Mouse (Mus musculus): Measurements from ENCODE around the gene Selenow. TPM values are rescaled to one million over a fixed set of nuclear protein-coding genes. Genes with fewer than 3 reads are reported as not detected.
"Not testable (repeated sequence)": the region's sequence is repeated elsewhere in the genome, so short reads cannot be mapped to it uniquely, and the experiment has no call there.

Selenow gene
- total RNA-seq, 2 experiments from 2014 or later = 186 to 204 TPM

DNA sequence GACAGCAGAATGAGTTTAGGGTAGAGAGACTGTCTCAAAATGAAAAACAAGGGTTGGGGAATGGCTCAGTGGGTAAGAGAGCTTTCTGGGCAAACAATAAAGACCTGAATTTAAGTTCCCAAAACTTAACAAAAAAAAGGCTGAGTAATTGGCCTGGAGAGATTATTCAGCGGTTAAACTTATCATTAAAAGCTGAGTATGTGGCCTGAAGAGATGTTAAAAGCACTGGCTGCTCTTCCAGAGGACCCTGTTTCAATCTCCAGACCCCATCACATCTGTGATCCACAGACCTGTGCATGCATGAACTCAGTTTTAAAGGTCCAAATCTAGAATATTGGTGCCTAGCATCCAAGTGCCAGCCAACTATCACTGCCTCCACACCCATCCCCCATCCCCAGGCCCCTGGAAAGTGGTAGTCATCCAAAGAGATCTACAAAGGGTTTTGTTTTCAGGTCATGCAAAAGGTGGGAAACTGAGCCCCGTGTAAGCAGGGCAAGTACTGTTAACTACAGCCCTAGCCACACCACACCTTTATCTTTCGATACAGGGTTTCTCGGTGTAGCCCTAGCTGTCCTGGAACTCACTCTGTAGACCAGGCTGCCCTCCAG is 25.6 kb upstream of the Selenow start:
- no peak for DNase-seq (ENCODE audit: low spot score in 2 of 2)

DNA sequence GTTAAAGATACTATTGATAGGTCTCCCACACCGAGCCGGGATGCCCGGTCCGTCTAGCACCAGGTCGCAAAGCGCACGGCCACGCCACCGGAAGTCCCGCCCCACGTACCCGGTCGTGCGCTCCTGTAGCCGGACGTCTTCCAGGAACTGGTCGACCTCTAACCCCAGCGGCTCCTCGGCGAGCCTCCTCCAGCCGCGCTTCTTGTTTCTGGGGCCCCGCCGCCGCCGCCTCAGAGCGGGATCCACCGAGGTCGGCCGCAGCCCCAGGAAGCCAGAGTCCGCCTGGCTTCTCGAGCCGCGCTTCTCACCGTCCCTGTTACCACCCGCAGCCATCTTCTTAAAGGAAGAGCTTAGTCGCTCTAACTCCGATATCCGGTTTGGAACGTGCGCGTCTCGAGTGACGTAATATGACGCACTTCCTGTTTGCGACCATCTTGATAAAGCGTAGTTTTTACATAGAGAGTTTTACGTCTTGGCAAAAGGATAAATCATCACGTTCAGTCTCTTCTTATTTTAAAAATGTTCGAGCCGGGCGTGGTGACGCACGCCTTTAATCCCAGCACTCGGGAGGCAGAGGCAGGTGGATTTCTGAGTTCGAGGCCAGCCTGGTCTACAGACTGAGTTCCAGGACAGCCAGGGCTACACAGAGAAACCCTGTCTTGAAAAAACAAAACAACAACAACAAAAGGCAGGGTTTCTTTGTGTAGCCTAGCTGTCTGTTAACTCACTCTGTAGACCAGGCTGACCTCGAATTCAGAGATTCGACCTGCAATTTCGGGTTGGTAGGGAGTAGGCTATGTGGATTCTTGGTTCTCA is 23.7 kb upstream of the Selenow start, which contains the start of gene Nop53:
TSS of gene Nop53 (minus strand) at position 354 of the 816 bp plus-strand sequence.
- peak; percentile 58 to 82 for DNase-seq (ENCODE audit: low spot score in 2 of 2)

DNA sequence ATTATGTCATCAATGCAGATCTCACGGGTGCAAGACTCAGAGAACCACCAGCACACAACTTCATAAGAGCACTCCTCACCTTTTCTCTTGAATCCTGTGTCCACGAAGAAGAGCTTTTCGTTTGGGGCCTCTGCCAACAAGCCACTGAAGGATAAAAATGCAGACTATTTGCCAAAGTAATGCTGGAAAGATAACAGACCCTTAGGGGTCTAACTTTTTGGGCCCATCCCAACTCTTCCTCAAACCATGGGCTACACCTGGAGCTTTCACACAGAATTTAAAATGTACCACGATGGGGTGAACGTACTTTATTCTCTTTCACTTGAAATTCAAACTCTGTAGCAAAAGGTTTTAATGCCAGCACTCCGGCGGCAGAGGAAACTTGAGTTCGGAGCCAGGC is 23.0 kb upstream of the Selenow start:
- no peak for DNase-seq (ENCODE audit: low spot score in 2 of 2)

DNA sequence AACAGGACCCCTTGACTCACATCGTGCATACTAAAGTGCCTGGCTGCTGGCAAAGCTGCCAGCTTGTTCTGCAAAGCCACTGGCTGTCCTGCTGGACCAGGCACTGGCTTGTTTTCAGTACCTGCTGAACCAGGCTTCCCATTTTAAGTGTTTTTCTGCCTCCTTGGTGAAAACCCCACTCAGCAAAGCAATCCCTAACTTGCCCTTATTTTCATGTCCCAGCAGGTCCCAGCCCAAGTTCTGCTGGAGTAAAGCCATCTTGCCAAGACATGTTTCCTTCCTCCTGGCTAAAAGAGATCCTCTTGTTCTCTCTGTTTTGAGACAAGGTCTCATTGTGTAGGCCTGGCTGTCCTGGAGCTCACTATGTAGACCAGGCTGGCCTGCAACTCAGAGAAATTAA is 22.1 kb upstream of the Selenow start:
- no peak for DNase-seq (ENCODE audit: low spot score in 2 of 2)

DNA sequence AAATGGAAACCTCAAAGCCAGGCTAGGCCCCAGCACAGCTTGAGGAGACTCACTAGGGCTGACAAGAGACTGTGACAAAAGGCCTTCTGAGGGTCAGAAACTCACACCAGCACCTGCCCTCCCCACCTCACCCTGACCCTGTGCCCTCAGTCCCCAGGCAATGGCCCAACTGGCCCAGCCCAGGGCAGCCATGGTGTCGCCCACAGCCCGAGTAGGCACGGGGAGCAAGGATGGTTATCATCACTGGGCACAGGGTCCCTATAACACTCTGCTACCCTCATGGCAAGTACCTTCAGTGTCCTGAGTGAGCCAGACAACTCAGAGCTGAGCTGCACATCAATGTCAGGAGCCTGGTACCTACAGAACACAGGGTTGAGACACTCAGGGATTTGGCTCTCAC is 16.4 kb upstream of the Selenow start:
- no peak for DNase-seq (ENCODE audit: low spot score in 2 of 2)

DNA sequence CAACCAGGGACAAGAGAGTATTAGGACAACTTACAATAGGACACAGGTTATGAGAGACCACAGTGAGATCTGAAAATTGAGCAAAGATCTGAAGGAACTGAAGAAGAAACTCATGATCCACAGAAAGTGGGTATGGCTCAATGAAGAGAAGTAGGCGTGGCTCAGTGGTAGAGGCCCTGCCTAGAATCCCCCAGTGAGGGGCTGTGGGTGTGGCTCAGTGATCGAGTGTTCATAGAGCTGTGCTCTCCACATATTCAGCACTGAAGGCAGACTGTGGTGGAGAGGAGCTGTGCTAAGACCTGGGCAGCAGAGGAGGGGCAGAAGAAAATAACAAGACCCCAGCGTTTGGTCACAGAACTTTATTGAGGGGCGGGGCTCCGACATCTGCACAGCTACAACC is 15.3 kb upstream of the Selenow start:
- no peak for DNase-seq (ENCODE audit: low spot score in 2 of 2)

DNA sequence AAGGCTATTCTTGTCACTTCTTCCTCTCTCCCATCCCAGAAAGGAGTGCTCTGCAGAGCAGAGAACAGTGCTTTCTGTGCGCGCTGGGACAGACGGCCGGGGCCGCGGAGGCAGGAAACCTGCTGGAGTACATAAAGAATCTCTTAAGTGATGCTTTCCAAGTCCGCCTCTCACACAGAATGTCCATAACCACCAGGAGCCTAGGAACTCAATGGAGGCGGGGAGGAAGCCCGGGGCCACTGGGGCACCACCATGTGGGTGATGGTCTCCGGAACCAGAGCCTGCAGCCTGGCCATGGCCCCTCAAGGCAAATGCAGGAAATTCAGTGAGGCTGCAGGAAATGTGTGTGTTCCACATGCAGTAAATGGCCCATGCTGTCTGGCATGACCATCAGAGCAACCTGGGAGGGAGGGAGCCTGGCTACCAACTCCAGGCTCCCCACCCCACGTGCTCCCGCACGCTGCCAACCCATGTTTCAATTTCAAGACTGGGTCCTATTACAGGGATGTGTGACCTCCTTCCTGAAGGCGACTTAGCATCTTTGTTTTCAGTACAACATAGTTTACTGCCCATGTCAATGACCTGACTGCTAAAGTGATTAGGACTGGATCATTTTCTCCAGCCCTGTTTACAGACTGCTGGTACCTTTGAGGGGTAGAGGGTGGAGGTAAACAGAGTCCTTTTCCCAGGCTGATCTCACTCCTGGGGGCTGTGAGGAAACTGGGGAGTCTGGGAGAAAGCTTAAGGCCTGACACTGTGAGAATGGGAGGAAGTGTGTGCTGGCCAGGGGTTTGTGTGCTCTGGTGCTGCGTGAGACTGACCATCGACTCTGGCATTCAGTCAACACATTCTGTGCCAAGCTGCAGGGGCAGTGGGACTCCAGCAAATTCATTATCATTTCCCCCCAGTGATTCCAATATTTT is 11.5 kb upstream of the Selenow start:
- no peak for DNase-seq (ENCODE audit: low spot score in 2 of 2)

DNA sequence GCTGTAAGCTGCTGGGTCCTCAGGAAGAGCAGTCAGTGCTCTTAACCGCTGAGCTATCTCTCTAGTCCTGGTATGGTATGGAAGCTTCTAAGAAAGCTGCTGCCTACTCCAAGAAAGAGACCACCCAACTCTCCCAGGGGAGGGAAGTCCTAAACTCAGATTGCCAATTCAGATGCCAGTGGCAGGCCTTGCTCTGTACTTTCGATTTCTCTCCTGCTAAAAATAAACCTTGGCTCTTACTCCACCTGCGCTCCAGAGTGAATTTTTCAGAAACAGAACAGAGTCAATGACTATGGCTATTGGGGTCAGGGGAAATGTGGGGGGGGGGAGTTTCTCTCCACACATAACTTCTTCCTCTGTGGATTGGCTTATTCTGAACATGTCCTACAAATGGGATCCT is 9.4 kb upstream of the Selenow start:
- DNase-seq (ENCODE audit: low spot score in 2 of 2) = no peak

DNA sequence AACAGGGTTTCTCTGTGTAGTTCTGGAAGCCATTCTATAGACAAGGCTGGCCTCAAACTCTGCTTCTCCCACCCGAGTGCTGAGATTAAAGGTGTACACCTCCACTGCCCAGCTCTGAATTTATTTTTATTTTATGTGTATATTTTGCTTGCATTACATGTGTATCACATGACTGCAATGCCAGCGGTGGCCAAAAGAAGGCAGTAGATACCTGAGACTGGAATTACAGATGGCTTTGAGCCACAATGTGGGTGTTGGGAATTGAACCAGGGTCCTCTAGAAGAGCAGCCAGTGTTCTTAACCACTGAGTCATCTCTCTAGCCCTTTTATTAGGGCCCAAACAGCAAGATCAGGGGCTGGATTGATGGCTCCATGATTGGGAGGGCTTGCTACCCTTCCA is 8.3 kb upstream of the Selenow start:
- DNase-seq (ENCODE audit: low spot score in 2 of 2) = no peak

DNA sequence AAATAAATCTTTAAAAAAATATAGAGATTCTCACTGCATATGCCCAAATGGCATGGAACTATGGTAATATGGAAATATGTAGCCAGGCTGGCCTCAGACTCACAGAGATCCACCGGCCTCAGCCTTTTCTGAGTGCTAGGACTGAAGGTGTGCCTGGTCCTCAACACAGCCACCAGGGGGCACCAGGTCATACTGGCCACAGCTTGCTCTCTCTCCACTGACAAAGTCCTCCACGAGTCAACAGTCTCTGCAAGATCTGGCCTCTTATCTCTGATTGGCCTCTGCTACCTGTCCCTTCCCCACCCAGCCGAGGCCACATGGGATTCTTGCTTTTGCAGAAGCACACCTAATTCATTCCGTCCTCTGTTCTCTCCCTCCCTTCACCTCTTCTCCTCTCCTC is 7.7 kb upstream of the Selenow start:
- DNase-seq (ENCODE audit: low spot score in 2 of 2) = peak; percentile 35 to 44

DNA sequence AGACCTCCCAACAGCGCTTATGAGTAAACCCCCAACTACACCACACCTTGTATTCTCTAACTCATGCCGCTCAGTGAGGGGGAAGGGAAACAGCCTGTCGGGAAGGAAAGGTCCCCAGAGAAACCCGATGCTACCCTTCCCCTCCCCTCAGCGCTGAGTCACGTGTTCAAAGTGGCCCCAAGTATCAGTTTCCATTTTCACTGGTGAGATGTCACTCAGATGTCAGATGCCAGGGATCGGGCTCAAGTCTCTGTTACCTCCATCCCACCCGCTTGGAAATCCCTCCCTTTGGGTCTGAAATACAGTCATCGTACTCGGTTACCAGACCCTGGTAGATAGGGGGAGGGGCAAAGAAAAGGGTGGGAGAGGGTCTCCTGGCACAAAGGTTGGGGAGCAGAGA is 406 bp downstream of the Selenow start:
- DNase-seq (ENCODE audit: low spot score in 2 of 2) = no peak

DNA sequence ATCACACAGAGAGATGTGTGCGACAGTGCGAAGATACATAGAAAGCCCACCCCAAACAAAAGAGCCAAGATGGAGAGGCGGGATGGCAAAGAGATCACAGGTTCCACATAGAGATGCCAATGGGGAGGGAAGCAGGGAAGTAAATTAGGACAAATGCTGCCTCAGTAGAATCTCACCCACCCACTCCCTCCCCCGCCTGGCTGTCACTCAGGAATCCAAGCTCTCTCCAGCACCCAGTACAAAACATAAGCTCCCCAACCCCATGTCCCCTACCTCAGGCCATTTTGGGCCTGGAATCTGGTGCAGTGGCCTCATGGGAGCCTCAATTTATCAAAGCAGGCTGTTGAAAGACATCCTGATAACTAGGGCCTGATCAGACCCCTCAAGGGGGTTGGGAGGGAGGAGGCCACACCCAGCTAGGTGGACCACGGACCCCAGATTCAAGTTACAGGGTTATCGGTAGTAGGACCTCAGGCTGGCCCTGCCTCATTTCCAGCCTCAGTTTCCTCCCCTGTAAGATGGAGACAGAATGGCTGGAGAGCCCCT is 1.5 kb downstream of the Selenow start:
- no peak for DNase-seq (ENCODE audit: low spot score in 2 of 2)

DNA sequence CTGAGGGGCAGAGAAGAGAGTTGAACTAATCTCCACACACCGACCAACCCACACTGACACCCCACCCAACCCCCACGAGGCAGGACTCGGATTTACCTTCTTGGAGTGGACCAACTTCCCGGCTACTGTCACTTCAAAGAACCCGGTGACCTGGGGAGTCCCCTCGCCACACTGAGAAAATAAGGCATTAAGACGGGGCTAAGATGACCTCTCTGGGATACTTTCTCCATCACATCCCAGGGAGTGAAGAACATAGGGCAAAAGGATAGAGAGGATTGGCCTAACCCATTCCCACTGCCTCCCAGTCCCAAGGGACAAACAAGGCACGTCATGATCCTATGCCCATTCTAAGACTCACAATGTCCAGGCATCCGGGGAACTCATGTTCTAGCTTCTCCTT is 2.3 kb downstream of the Selenow start:
- DNase-seq (ENCODE audit: low spot score in 2 of 2) = no peak

DNA sequence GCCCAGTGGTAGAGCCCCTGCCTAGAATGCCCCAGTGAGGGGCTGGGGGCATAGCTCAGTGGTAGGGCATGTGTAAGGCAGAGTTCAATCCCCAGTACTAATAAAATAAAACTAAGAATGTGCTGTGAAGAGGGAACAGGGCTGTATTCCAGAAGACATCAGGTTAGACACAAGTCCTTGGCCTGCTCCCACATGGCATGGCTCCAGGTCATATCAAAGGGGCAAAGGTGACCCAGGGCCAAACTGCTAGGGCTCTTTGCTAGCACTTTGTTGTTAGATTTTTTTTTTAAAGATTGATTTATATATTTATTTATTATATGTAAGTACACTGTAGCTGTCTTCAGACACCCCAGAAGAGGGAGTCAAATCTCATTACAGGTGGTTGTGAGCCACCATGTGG is 3.8 kb downstream of the Selenow start:
- DNase-seq (ENCODE audit: low spot score in 2 of 2) = no peak

DNA sequence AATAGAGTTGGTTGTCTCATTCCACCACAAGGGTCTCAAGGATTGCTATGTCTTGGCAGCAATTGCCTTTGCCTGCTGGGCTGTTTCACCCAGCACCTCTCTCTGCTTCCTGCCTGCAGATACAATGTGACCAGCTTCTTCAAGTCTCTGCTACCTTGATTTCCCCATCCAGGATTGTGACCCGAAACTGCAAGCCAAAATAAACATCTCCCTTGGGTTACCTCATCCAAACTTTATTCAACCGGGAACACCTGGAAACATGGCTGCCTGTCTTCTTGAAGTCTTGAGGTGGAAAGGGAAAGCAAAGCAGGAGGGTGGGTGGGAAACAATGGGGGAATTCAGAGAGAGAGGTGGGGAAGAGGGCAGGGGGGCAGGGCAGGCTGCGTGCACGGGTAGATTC is 5.2 kb downstream of the Selenow start:
- no peak for DNase-seq (ENCODE audit: low spot score in 2 of 2)

DNA sequence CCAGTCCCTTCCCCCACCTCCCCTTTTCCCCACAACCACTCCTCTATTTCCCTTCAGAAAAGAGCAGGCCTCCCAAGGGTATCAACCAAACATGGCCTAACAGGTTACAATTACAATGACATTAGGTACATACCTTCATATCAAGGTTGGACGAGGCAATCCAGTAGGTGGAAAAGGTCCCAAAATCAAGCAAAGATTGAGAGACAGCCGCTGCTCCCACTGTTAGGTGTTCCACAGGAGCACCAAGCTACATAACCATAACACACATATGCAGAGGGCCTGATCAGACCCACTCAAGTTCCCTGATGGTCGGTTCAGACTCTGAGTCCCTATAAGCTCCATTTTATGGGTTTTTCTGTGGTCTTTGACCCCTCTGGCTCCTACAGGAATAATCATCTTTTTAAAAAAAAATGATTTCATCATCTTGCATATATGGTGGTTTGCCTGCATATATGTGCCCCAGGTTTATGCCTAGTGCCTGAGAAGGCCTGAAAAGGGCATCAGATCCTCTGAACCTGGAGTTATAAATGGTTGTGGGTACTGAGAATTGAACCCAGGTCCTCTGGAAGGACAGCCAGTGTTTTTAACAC is 6.0 kb downstream of the Selenow start:
- DNase-seq (ENCODE audit: low spot score in 2 of 2) = no peak

DNA sequence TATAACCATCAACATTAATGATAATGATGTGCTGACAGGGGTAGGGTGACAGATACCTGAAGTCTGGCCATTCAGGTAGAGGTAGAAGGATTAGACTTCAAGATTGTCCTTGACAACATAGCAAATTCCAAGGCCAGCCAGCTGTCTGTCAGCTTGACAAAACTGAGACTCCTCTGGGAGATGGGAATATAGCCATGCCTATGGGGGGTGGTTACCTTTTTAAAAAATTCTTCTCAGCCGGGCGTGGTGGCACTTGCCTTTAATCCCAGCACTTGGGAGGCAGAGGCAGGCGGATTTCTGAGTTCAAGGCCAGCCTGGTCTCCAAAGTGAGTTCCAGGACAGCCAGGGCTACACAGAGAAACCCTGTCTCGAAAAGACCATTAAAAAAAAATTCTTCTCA is 6.5 kb downstream of the Selenow start:
- DNase-seq (ENCODE audit: low spot score in 2 of 2) = not testable (repeated sequence)

DNA sequence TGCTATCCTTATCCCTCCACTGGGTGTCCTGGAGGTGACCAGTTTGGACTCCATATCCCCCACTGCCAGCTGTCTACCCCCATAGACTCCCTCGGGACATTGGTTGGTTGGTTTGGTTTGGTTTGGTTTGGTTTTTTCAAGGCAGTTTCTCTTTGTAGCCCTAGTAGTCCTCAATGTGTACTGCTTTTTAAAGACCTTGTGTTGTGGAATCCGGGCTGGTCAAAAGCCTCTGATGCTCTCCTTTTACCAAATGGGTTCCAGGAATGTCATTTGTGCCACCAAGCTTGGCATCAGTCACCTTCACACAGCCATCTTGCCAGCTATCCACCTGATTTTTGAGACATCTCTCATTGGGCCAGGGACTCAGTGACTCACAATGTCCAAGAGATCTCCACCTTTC is 7.5 kb downstream of the Selenow start:
- DNase-seq (ENCODE audit: low spot score in 2 of 2) = no peak

DNA sequence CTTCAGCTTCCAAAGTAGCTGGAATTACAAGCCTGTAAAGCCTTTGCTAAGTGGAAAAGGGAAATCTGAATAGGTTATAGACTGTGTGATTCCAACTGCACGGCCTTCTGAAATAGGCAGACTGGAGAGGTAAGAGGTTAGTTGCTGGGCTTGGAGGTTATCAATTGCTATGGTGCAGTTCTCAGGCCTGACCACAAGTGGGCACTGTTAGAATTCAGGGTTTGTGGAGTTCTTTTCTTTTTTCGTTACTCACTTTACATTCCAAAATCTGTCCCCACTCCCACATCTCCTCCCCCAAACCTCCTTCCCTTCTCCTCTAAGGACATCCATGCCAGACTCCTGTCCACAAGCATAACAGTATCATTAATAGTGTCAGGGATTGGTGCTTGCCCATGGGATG is 8.0 kb downstream of the Selenow start:
- no peak for DNase-seq (ENCODE audit: low spot score in 2 of 2)

DNA sequence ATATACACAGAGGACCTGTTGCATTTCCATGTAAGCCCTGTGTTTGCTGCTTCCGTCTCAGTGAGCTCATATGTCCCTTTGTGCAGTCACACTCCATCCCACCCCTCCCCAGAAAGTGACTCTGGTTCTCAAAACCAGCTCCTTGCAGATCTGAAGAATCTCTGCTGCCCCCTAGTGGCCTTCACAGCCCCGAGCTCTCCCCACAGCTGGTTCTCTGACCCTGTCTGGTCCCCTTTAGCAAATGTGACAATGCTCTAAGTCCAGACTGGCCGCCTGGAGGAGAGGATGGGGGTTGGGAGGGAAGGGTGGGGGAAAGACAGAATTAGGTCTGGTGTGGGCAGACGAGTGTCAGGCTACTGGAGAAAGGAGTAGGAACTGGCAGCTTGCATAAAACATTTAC is 10.0 kb downstream of the Selenow start:
- DNase-seq (ENCODE audit: low spot score in 2 of 2) = peak; percentile 44 to 49

DNA sequence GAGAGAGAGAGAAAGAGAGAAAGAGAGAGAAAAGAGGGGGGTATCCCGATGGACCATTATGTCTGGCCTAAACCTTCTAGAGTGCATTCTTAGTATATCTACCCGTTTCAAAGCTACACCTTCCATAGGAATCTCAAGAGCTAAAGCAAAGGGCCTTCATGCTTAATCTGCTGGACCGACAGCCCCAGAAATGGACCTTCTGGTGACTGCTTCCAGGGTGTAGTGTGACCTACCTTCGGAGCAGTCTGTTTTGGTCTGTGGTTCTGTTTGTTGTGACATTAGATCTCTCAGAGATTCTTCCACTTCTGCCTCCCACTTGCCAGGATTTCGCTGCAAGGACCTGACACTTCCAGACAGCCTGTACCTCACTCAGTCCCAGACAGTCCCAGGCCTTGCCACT is 11.7 kb downstream of the Selenow start:
- no peak for DNase-seq (ENCODE audit: low spot score in 2 of 2)
